Mouse (Mus musculus) brain, embryonic 14.5 days (tissue): Measurements from ENCODE around the gene Gpr152. TPM values are rescaled to one million over a fixed set of nuclear protein-coding genes. Genes with fewer than 3 reads are reported as not detected.

ENCODE experiments used
- DNase-seq: peaks from one replicate; pipeline ENCODE4 v3.0.0-alpha.2; 2011; ENCODE audit warnings: low read depth
- CTCF ChIP-seq: fragments of 200-500 bp; IDR thresholded peaks from 2 replicates; pipeline ENCODE4 v1.5.1; 2012; ENCODE audit warnings: inconsistent platforms, mild to moderate bottlenecking, moderate library complexity, borderline replicate concordance; ENCODE audit not compliant: insufficient read depth, insufficient read length; ENCODE audit errors: extremely low read depth
- POLR2A ChIP-seq: fragments of 200-500 bp; IDR thresholded peaks from 2 replicates; pipeline ENCODE4 v1.6.1; 2012; ENCODE audit warnings: mild to moderate bottlenecking, inconsistent platforms, borderline replicate concordance; ENCODE audit not compliant: poor library complexity, insufficient read depth, insufficient read length, severe bottlenecking; ENCODE audit errors: extremely low read depth
- polyA plus RNA-seq: library from polyadenylated mRNA; depleted of rRNA; stranded (reverse); fragments of >200 nt; gene quantifications from 2 replicates; pipeline ENCODE4 v1.2.3, GENCODE M21; 2012

The Gpr152 gene
- polyA plus RNA-seq, 1 experiment, result 0.08 TPM

DNA sequence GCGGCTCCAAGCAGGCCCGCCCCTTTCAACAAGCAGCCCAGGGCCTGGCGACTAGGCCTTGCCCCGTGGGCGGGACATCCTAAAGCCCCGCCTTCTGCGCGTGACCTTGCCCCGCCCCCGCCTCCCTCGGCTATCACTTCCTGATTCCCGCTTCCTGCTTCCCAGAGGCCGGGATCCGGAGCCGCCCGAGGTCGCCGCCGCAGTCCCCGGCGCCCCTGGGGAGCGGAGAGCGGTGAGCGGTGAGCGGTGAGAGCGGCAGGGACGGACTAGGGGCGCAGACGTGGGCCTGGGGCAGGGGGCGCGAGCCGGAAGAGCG, 8.9 kb downstream of the Gpr152 start, which contains the start of gene Coro1b:
Coro1b (plus strand) TSS at position 129 of the 316 bp plus-strand sequence.
- TF ChIP-seq POLR2A, result peak; percentile 44; the same call in 1 of the 2 replicates
- no peak for TF ChIP-seq CTCF
- DNase-seq, result peak; percentile 96

DNA sequence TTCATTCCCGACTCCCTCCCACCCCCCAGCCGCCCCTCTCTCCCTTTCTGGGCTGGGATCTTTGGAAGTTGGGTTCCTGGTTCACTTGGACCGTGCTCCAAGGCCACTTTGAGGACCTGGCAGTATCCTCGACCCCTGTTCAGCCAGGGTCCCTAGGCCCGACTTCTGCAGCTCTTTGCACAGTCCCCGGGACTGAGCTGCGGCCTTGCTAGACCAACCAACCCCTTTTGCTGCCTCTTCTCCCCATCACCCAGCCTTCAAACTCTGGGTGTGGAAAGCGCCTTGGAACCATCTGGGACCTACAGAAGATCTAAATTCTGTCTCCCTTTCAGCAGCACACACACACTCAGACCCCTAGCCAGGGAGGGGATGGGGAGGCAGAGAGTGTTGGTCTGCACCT, 9.2 kb downstream of the Gpr152 start:
- no peak for DNase-seq
- TF ChIP-seq CTCF (no peak), POLR2A (no peak)

GRCm38 (mm10) chr19:4149283-4149682, 9.7 kb downstream of the Gpr152 start:
- no peak for DNase-seq
- TF ChIP-seq POLR2A (no peak), CTCF (no peak)

- no peak for DNase-seq
- no peak for TF ChIP-seq CTCF
- no peak for TF ChIP-seq POLR2A
Measured at GRCm38 (mm10) chr19:4149764-4150461, 10.3 kb downstream of the Gpr152 start.

- DNase-seq, result no peak
- TF ChIP-seq POLR2A, result no peak
- no peak for TF ChIP-seq CTCF
Measured at GRCm38 (mm10) chr19:4150567-4151487, 11.2 kb downstream of the Gpr152 start.

DNA sequence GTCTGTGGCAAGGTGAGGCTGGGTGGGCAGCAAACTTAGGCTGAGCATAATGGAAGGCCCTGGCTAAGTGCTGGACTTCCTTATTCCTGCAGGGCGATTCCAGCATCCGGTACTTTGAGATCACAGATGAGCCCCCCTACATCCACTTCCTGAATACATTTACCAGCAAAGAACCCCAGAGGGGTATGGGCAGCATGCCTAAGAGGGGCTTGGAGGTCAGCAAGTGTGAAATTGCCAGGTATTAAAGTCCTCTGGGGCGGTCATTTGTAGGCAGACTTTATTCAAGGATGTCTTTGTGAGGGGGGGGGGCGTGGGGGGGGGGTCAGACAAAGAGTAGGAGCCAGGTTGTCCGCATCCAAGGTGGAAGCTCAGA, 11.9 kb downstream of the Gpr152 start:
- no peak for TF ChIP-seq CTCF
- no peak for TF ChIP-seq POLR2A
- DNase-seq, result no peak

DNA sequence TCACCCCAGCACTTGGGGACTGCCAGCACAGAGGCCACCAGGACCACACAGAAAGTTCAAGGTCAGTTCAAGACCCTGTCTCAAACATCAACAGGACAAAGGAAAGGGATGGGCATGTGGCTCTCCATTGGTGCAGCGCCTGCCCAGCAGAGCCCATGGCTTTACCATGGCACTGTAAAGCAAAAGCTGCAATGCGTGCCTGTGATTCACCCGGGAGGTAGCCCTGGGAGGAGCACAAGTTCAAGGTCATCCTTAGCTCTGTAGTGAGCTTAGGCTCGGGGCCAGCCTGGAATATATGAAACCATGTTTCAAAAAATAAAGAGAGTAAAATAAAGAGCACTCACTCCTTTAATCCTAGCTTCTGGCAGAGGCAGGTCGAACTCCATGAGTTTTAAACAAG, 12.3 kb downstream of the Gpr152 start:
- TF ChIP-seq CTCF (no peak), POLR2A (no peak)
- DNase-seq, result no peak

GRCm38 (mm10) chr19:4152445-4153231, 13.1 kb downstream of the Gpr152 start:
- DNase-seq, result no peak
- TF ChIP-seq POLR2A, result no peak
- TF ChIP-seq CTCF, result no peak

DNA sequence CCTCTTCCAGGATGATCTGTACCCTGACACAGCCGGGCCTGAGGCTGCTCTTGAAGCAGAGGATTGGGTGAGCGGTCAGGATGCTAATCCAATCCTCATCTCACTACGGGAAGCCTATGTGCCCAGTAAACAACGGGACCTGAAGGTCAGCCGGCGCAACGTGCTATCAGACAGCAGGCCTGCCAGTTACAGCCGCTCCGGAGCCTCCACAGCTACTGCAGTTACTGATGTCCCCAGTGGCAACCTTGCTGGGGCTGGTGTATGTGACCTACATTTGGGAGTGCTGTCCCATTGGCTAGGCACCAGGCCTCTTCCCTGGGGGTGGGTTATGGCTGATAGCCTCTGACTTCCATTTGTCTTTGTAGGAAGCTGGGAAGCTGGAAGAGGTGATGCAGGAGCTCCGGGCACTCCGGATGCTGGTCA, 13.7 kb downstream of the Gpr152 start, which contains the start of gene Ptprcap:
Ptprcap (plus strand) TSS at position 373 of the 423 bp plus-strand sequence.
- no peak for TF ChIP-seq POLR2A
- TF ChIP-seq CTCF, result no peak
- DNase-seq, result no peak

GRCm38 (mm10) chr19:4154437-4155222, 15.0 kb downstream of the Gpr152 start:
- TF ChIP-seq POLR2A (no peak), CTCF (no peak)
- no peak for DNase-seq

DNA sequence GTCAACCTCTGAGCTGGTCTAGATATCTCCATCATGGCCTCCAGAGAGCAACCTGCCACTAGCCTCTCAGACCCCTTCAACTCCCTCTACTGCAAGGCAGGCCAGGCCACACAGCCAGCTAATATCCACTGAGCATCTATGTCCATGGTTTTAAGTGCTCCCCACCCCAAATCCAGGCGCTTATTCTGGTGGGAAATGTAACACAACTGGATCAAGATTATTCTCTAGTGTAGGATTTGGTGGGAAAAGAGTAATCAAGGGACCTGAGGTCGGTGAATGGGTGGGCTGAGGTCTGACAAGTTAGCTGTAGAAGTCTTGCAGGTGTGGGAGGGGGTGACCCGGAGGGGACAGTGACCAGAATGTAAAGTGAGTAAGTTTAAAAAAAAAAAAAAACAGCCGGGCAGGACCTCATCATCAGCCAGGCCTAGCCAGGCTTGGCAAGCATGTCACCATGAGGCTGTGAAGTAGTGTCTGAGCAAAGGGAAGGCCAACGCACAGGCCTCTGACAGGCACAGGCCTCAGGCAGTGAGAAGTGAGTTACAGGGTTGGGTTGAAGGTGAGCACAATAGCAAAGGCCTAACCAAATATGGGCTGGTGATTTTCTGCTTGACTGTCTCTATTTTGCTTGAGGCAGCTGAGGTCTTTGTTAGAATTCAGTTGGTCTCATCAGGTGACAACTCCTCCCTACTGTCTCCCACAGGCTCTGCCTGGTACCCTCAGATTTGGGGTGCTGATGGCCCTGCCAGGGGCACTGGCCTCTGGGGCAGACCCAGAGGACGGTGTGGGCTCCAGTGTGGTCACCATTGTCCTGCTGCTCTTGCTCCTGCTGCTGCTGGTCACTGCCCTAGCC, 15.9 kb downstream of the Gpr152 start:
- DNase-seq, result no peak
- TF ChIP-seq CTCF (no peak), POLR2A (no peak)
